ENCODE assay signal across 8 mouse cellular contexts in the genomic region with DNA sequence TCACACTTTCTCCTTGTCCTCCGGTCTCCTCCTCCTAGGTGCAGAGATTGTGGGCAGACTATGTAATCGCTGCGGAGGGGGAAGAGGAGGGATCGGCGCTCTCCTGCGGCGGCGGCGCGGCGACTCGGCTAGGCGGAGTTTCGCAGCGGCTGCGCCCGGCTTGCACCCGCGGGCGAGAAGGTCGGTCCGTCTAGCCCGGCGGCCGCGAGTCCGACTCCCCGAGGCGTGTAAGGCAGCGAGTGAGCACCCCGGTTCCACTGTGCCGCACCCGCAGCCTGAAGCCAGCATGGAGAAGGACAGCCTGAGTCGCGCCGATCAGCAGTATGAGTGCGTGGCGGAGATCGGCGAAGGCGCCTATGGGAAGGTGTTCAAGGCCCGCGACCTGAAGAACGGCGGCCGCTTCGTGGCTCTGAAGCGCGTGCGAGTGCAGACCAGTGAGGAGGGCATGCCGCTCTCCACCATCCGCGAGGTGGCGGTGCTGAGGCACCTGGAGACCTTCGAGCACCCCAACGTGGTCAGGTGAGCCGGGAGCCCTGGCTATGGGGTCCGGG. TPM values are rescaled to one million over a fixed set of nuclear protein-coding genes. Genes with fewer than 3 reads are reported as not detected.
DNase-seq lines count a peak whose midpoint lies in the region; ATAC-seq and TF ChIP-seq lines count a peak whose summit lies in the region.

No protein-coding gene starts in this region.

- ATAC-seq in embryonic facial prominence, embryonic 14.5 days (ENCODE audit: low read depth): peak; percentile 77
- ATAC-seq in midbrain, postnatal 0 days (ENCODE audit: low FRiP score): peak; percentile 78

- H3K27me3 ChIP-seq in embryonic facial prominence, embryonic 14.5 days (replicated peaks; ENCODE audit: control insufficient read depth, insufficient read depth, low read length): no peaks in the 10 kb centered on the region
- peaks cover 9% of the 10 kb centered on the region; the same call in 1 of the 2 replicates for H3K27me3 ChIP-seq in midbrain, postnatal 0 days (ENCODE audit: insufficient read depth, low read length)

- H3K27ac ChIP-seq in embryonic facial prominence, embryonic 14.5 days (replicated peaks; ENCODE audit: low read depth, low read length): peak overlapping the region; percentile 88
- H3K27ac ChIP-seq in midbrain, postnatal 0 days (ENCODE audit: low read depth, low read length): no peak overlapping the region

- H3K9me3 ChIP-seq in embryonic facial prominence, embryonic 14.5 days (ENCODE audit: control insufficient read depth, low read length): no peaks in the 10 kb centered on the region
- no peaks in the 10 kb centered on the region for H3K9me3 ChIP-seq in midbrain, postnatal 0 days (ENCODE audit: low read length)

- under 1% methylated on average over 50 of the region's 58 CpGs for WGBS in embryonic facial prominence, embryonic 14.5 days
- WGBS in midbrain, postnatal 0 days: under 1% methylated on average over 55 of the region's 58 CpGs

- peak overlapping the region; percentile 66 for H3K4me3 ChIP-seq in embryonic facial prominence, embryonic 14.5 days (ENCODE audit: low read depth, low read length)
- H3K4me3 ChIP-seq in midbrain, postnatal 0 days (ENCODE audit: low read depth, low read length): peak overlapping the region; percentile 49

- peak; percentile 81 for TF ChIP-seq CTCF in midbrain, postnatal 0 days (IDR thresholded peaks at IDR 0.05)

- no peaks in the 10 kb centered on the region for H3K4me1 ChIP-seq in embryonic facial prominence, embryonic 14.5 days (ENCODE audit: control insufficient read depth, insufficient read depth, low read length)
- no peaks in the 10 kb centered on the region for H3K4me1 ChIP-seq in midbrain, postnatal 0 days (ENCODE audit: insufficient read depth, low read length)

- DNase-seq in 416B (ENCODE audit: low read depth) (peak; percentile 77), liver (peak; percentile 87)
- DNase-seq in adrenal gland, postnatal 36 days: peak; percentile 87 to 92
- DNase-seq in embryonic facial prominence, embryonic 14.5 days (ENCODE audit: low spot score): peak; percentile 85
- DNase-seq in heart, adult 9 months (ENCODE audit: low spot score in 2 of 2): peak; percentile 79 to 85
- DNase-seq in kidney, adult 9 months: peak; percentile 93
- peak; percentile 76 for DNase-seq in midbrain, postnatal 0 days (ENCODE audit: low spot score)
- DNase-seq in spleen, postnatal 10 days (ENCODE audit: low spot score in 2 of 2): peak; percentile 89 to 92

- peak overlapping the region; percentile 96 for H3K4me2 ChIP-seq in embryonic facial prominence, embryonic 14.5 days (ENCODE audit: low read depth, low read length)
- peak overlapping the region; percentile 93 for H3K4me2 ChIP-seq in midbrain, postnatal 0 days (ENCODE audit: low read depth, low read length, poor library complexity, severe bottlenecking)

- peak overlapping the region; percentile 76 for H3K9ac ChIP-seq in embryonic facial prominence, embryonic 14.5 days (ENCODE audit: low read depth, low read length)
- H3K9ac ChIP-seq in midbrain, postnatal 0 days (replicated peaks; ENCODE audit: low read length, poor library complexity, severe bottlenecking): no peak overlapping the region; the same call in 1 of the 2 replicates

- no peaks in the 10 kb centered on the region for H3K36me3 ChIP-seq in embryonic facial prominence, embryonic 14.5 days (ENCODE audit: control insufficient read depth, insufficient read depth, low read length)
- no peaks in the 10 kb centered on the region for H3K36me3 ChIP-seq in midbrain, postnatal 0 days (ENCODE audit: insufficient read depth, low read length)

RNA-seq across cellular contexts. Expression of a gene that starts 2.9 kb away (rescaled TPM):
- total RNA-seq in adrenal gland, postnatal 36 days (2021): 10 to 100 TPM; 16.3 to 20.4 TPM
- polyA plus RNA-seq in embryonic facial prominence, embryonic 14.5 days (2014; fragmentation: Nextera tagmentation; extraction: Ambion mirVana): 20.9 and 21.3 TPM in 2 replicates
- total RNA-seq in midbrain, postnatal 0 days (2014; rRNA removed): 7.1 and 22.0 TPM in 2 replicates
- polyA plus RNA-seq in midbrain, postnatal 0 days (2015; fragmentation: Nextera tagmentation; extraction: Ambion mirVana): 4.0 and 5.5 TPM in 2 replicates
